Mouse (Mus musculus) ovary, adult 18-20 months (tissue): Measurements from ENCODE around the gene Cst13.
"Not testable (repeated sequence)": the region's sequence is repeated elsewhere in the genome, so short reads cannot be mapped to it uniquely, and the experiment has no call there.

ENCODE experiments used
- DNase-seq: peaks from one replicate; pipeline ENCODE4 v3.0.0; 2022; ENCODE audit warnings: low spot score, mixed read lengths

The Cst13 gene

DNA sequence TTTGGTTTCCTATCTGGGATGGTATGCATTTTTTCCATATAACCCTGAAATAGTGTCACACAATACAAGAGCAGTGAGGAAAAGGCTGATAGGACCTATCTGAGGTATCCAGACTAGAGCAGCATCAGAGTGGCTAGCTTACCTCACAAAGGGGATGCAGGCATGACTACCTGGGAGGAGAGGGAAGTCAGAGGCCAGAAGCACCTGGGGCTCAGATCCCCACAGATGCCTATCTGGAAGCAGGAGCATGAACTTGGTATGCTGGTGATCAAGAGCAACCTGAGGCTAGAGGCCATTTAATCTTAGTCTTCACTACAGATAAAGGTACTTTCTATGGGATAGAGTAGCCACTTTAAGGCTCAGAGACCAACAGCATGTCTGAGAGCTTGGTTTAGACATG is at the start of gene Cst13:
Gene Cst13 (plus strand): TSS at position 173 of the 400 bp plus-strand sequence.
- no peak for DNase-seq

DNA sequence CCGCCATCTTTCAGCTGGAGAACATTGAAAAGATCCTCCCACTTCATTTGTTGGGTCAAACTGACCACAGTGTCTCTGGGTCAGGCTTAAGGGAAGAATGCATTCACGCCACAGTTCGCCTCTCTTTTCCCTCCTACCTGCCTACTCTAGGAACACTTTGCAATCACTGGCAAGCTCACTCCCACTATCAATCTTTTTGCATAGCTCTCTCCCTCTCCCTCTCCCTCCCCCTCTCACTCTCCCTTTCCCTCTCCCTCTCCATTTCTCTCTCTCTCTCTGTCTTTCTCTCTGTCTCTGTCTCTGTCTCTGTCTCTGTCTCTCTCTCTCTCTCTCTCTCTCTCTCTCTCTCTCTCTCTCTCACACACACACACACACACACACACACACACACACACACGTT is 48.5 kb upstream of the Cst13 start, which contains the start of gene Cst11:
Gene Cst11 (minus strand): TSS at position 101 of the 400 bp plus-strand sequence.
- DNase-seq, result not testable (repeated sequence)

DNA sequence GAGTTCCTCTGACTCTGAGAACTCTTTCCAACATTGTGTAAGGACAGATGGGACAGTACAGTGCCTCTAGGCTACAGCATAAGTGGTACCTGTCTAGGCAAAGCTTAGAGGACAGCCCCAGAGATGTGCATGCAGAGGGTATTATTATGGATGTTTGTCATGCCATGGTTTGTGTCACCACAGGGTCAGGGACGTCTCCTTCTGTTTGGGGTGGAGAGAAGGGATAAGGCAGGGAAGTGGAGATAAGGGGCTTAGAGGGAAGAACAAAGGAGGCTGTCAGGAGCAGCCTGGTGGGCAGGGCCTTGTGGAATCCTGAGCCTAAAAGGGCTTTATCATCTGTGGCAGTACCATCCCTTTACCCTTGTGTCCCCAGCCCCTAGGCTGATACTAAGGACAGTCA is 38.2 kb upstream of the Cst13 start, which contains the start of gene 8030411F24Rik:
Gene 8030411F24Rik (plus strand): TSS at position 301 of the 400 bp plus-strand sequence.
- DNase-seq, result no peak

DNA sequence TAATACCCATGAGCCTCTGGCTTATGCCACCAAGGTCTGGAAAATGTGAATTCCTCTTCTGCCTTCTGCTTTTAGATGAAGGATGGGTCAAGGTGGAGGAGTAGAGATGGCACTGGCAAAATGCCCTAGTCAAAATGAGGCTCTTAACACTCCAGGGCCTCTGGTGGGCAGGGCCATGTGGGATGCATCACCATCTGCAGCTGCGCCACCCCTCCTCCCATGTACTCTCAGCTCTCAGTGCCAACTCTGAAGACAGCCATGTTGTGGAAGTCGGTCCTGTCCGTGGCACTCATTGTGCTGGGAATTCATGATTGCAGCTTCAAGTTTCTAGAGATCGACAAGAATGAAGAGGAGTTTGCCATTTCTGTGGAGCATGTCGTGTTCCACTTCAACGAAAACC is 30.7 kb upstream of the Cst13 start, which contains the start of gene Cst12:
Gene Cst12 (plus strand): TSS at position 220 of the 400 bp plus-strand sequence.
- peak; percentile 20 for DNase-seq

DNA sequence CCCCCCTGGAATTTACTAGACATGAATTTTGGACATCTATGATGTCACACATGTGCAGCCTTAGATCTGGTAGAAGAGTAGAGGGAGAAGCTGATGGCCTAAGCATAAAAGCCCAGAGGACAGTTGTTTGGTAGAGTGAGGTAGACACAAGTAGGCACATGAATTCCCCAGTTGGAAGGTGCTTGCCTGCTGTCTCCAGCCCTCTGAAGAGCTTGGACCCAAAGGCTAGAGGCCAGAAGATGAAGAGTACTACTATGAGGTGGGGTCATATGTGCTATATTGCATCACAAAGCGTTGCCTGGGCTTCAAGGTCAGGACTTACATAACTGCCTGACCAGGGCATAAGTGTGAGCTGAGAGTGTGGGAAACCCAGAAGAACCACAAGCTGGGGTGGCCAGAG is 21.4 kb upstream of the Cst13 start, which contains the start of gene Cst8:
Gene Cst8 (plus strand): TSS at position 301 of the 400 bp plus-strand sequence.
- no peak for DNase-seq

DNA sequence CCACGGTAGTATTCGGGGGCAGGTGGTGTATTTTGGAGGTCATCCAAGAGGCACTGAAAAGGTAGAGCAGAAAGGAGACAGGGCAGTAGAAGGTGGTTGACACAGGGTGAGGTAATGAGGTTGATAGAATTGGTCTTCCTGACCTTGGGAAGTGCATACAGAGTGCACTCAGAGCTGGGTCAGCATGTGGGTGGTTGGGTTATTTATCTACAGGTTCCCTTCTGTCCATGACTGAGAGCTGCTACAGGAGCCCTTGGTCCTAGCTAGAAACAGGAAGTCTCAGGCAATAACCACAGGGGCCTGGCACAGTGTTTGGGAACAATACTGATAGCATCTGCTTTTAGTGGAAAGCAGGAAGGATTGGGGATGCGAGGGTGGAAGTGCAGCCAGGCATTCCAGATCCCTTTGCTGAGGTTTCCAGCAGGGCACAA is 18.4 kb upstream of the Cst13 start:
- peak; percentile 48 for DNase-seq

DNA sequence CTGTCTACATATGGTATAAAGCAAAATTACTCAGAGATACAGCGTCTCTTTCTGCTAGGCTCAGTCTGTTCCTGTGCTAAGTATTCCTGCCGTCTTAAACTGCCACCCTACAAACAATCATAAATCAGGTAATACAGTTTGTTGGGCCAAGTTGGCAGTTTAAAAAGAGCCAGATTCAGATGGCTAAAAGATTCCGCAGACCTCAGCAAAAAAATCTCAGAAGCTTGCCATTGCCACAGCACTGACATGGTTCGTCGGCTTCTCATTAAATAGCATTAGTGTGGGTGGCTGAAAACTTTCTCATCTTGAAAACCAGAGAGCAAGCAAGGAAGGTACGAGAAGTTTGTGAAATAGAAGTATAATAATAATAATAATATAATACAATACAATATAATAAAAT is 13.2 kb upstream of the Cst13 start:
- DNase-seq, result no peak

DNA sequence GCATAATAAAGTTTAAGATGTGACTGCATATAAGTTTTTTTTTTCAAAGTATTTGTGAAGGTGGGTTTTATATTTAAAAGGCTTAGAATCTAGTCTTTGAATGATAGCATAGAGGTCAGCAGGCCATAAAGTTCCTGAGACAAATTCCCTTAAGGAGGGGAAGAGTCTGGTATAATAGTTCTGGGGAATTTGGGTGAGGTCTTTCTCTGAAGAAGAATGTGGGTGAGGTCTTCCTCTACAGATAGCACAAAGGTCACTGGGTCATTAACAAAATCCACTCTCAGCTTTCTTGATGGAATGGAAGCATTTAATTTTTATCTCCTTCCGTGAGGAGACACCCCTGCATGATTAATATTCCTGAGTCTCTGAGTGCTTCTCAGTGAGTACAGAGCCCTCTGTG is 6.1 kb downstream of the Cst13 start:
- no peak for DNase-seq

DNA sequence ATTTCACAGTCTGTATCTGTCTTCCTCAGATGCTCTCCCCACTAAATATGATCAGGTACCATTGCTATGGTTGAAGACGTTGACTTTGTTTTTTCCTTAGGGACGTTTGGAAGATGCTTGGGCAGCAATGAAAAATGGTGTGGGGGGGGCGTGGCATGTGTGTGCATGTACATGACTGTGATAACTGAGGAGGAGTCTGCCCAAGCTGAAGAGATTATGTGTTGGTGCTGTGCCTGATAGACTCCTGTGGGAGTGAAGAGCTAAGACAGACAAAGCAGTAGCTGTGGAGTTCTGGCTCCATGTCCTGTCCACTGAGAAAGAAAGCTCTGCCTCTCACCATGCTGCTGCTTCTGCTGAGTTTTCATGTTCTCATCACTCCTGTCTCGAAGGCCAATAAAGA is 15.0 kb downstream of the Cst13 start, which contains the start of gene Cst9:
Gene Cst9 (plus strand): TSS at position 236 of the 400 bp plus-strand sequence.
- no peak for DNase-seq

DNA sequence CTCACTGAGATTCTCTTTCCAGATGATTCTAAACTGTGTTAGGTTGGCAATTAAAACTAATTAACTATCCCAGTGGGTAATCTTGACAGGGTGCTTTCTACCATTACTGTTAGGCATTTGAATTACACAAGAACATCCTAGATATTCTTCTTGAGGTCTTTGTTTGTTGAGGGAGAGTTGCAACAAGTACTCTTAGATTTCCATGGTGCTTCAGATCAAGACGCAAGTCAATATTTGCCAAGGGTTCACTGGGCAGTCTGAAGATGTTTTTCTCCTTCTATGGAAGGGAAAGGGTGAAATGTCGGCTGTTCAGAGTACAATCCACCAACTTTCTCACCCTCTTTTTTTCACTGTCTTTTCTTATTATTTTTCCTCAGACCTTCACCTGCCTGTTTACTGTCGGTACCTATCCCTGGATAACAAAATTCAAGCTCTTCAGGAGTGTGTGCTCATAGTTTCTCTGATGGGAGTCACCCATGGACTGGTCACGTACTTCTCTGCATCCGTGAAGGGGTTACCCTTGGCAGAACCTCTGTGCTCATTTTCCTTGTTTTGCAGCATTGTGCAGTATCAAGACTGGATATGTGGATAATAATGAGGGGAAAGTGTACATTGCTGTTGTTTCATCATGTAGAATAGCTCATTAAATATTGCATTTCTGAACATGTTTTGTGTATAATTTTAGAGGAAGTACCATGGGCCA is 18.3 kb downstream of the Cst13 start:
- no peak for DNase-seq

DNA sequence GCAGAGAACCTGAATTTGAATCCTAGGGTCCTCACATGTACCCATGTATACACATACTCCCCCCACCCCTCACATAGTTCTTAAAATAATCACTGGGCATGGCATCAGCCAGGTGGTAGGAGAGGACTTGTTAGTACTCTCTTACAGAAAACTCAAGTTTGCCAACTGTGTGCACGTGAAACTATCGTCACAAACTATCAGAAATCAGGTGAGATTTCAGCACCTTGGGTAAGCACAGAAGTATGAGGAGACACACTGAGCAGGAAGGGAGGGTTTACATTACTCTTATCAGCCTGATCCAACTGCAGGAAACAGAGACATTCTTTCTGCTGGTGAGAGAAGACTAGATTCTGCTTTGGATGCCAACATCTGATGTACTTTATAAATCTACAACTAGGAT is 19.3 kb downstream of the Cst13 start:
- DNase-seq, result no peak

DNA sequence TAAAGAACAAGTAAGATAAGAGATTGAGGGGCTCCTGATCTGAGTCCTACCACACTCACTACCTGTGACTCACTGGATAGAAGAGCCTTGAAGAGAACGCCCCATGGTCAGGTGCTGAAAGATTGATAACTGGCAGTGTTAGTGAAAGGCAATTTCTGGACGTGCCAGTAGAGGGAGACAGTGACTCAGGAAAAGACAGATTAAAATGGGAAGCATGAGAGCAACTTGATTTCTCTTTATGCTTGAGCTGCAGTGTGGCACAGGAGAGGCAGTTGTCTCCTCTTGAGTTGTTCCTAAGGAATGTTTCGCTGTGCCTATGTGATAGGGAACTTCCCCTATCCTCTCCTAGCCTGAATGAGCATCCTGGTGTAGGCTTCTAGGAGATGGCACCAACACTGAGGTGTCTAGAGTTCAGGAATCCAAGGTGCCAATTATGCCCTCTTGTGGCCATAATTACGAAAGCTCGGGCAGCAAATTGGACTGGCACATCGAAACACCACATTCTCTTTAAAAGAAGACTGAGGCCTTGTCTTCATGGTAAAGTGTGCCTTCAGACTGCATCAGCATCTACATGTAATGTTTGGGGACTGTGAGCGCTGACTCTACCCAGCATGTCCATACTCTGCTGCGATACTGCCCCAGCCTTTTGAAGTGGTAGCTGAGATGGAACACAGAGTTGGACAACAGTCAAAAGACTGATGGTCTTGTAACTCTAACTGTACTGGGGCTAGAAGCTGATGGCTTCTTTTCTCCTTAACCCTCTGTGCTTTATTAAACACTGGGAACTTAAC is 31.4 kb downstream of the Cst13 start:
- DNase-seq, result peak; percentile 35

DNA sequence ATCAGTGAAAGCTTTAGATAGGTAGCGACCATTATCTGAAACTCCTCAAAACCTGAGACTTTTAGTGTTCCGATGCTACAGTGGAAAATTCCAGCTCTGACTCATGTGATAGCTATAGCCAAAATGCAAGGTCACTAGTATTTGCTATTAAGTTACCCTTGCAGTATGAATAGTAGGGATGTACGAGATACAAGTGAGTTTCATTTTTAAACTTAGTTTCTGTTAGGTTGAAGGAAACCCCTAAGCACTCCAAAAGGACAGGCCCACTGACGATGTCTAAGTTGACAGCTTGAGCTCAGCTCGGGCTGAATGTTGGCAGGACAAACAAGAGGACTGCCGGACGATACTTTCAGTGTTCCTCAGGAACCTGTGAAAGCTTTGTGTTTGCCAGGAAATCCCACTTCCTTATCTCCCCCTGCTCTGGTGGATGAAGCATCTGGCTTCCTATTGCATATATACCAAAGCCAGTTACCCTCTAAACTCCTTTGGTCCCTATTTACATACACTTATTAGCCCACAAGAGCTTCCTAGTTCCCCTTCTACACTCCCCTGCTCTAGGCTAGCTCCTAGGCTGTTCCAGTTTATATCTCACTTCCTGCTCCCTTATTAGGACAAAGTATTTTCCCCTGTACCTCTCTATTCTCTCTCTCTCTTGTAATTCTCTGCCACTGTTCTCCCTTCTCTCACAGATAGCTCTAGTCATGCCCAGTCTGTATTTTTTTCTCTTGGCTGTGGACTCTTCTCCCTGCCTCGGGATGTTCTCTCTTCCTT is 36.9 kb downstream of the Cst13 start:
- DNase-seq, result no peak

DNA sequence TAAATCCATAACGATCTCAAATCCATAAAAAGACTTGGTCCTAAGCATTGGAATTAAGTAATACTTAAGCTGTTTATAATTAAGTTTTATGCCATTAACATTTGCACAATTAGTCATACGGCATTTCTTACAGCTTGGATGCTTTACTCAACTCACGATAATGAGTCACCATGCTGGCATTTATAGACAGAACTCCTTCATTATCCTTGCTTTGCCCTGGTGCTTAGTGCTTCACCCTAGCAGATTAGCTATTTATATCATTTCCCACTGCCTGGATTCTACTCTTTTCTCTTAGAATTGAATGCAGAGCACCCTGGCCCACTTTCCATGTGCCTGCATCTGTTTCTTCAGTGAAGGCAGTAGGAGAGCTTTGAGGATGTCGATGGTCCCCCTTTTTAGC is 37.6 kb downstream of the Cst13 start:
- DNase-seq, result no peak

DNA sequence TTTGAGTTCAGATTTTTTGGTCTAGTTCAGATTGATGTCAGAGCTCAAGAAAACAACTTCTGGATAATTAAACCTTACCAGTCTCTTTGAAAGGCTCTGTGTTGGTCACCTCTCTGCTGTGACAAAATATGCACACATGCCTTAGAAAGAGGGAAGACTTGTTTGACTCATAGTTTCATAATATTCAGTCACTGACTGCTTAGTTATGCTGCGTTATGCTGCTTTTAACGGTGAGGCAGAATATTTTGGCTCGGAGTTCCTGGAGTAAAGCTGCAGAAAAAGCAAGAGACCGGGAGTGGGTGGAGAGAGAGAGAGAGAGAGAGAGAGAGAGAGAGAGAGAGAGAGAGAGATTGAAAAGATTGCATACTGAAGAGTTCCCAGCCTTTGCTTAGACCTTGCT is 41.1 kb downstream of the Cst13 start:
- no peak for DNase-seq

DNA sequence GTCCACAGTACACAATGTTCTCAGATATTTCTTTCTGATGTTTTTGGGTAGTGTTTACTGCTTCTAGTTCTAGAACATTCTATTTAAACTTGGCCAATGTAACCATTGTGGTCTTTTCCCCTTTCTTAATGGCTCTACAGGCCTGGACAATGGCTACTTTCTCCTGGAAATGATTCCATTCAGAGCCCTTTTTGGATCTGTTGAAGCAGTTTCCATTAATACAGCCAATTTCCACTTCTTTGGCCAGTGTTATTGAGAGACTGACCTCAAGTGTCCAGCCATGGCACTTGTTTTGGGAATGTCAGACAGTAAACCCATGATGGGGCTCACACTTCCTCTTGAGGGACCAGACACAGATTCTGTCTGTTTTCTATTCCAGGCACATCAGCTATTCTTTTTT is 41.8 kb downstream of the Cst13 start:
- no peak for DNase-seq

DNA sequence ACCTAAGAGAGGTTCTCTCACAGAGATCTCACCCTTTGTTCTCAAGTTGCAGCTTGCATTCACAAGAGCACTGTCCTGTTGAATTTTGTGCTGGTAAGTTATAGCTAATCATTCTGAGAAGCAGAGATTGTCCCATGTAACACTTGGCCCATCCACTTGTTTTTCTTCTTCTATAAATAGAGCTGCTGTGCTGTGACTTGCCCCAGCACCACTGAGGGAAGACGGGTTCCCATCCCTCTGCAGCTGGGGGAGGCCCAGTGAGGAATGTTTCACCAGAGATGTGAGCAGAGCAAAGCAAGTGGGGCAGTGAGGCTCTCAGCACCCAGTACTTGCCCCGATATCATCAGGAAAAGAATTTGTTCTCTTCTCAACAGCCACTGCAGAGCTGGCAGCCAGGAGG is 45.1 kb downstream of the Cst13 start, which contains the start of gene 9230104L09Rik:
Gene 9230104L09Rik (minus strand): TSS at position 73 of the 400 bp plus-strand sequence.
- peak; percentile 9 for DNase-seq

DNA sequence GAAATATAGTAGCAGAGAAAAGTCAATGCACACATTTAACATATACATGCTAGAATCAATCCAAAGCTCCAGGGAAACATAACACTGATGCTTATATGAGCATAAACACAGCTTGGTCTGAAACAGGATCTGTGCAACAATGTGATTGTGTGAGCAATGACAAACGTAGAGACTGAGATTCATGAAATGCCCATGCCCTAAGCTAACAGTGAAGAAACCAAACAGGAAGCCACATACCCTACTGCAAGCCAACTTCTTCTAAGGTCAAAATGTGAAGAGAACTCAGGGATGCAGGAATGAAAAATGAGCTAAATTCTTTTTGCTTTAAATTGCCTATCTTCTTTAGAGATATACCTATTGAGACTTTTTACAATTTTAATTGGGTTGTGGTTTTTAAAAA is 49.1 kb downstream of the Cst13 start:
- DNase-seq, result no peak

DNA sequence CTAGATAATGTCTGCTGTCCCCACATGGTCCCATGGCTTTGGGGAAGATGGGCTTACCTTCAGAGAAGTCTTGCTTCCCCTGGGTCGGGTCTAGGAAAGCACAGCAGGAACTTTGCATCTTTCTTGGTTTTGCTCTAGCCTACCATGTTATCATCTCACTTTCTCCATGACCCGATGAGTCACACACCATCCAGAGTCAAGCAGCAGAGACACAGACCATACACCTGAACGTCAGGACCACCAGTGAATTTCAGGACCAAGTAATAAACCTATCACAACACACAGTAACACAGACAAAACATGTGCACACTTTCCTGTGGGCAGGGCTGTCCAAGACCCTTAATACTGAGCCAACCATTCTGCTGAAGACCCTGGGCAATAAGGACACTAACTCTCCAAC is 50.6 kb downstream of the Cst13 start:
- DNase-seq, result no peak

DNA sequence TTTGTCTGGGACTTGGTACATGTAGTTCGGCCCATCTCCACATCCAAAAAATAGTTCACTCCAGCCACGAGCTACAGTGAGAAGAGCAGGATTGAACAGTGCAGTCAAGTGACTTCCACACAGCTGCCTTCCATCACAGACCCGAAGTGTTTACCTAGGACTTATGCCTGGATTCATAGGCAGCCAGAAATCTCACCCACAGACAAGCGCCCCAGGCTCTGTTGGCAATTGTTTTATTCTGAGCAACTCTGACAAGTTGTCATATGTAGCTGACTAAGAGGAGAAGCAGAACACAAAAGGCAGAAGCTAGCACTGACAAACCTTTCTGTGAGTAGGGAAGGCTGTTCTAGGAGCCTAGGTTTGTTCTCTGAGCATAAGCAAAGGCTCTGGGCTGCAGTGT is 53.0 kb downstream of the Cst13 start:
- no peak for DNase-seq

DNA sequence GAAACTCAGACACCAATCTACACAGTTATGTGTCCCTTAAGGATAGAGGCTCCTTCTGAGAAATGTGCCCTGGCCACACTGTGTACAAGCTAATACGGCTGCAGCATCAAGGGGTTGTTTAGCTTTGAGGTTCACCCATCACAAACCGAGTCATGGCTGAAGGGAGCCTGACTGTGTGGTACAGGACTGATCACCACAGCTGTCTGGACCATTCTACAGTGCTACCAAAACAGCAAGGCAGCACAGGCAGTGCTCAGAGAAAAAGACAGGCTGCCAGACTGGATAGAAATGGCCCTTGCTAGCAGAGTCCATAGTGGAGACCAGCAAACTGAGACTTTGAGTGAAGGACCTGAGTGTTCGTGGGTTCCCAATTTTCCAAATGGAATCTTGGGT is 54.3 kb downstream of the Cst13 start:
- DNase-seq, result no peak
